Mouse (Mus musculus): ENCODE measurements around the gene Trappc3l. TPM values are rescaled to one million over a fixed set of nuclear protein-coding genes. Genes with fewer than 3 reads are reported as not detected.

The Trappc3l gene
- polyA plus RNA-seq (2015; fragmentation: Nextera tagmentation; extraction: Ambion mirVana), result not detected in 2 replicates

DNA sequence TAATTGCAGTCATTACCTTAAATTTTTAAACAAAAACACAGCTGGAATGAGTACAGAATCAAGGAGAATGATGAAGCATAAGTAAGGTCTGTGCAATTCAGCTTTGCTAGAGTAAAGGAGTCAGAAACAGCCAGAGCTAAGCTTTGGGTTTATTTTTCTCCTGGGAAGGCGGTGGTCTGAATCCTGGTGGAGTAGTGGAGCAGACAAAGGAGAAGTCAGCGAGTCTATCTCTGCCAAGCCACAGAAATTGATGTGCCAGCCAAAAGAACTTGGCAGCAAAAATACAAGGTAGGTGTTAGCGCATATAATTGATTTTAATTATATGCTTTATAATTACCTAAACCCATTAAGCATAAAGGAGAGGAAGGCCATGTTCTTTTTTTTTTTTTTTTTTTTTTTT, at the start of gene Trappc3l:
Gene Trappc3l, plus strand, starts transcription at position 197 of the 400 bp plus-strand sequence.

DNA sequence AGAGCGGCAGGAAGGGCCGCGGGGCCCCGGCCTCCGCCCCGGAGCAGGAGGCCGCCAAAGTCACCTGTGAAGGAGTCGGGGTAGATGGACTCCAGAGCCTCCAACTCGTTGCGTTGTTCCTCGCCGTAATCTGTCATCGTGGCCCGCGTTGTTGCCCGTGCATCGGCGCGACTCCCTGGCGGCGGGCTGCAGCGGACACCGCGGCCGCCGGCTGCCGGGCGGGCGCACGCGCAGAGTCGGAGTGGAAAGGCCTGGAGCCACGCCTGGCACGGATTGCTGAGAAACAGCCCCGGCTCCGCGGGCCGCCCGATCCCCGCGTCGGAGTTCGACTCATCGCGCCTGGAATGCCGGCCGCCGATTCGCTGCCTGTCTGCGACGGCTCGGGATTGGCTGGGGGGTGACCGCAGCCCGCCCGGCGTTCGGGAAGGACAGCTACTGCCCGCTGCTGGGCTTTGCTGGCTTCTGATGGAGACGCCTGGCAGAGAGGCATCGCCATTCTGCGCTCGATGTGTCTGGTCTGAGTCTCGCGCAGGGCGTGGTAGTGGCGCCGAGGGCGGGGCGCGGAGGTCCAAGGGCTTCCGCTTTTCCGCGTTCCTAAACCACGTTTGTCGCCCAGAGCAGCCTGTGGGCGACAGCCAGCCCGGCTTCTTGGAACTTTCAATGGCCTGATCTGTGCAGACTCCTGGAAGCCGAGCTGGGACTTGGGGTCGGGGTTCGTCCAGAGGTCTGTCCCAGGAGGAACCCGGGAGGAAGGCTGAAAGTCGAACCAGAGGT, 17.9 kb upstream of the Trappc3l start, which contains the start of gene Rwdd1:
Gene Rwdd1, minus strand, starts transcription at position 323 of the 774 bp plus-strand sequence.

DNA sequence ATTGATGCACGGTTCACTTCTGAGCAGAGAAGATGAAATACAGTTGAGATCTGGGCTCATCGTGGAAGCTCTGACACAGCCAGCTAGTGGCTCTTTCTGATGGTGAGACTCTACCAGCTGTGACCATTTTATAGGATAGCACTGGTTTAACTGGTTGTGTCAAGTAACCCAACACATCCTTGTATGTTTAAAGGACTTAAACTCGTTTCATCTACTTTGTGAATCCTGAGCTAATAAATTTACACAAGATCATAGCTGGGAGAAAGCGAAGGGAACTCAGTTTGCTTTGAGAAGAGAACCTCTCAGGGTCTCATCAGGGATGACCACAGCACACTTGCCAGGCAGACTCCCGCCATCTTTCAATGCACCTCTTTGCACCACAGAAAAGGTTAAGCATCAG, 6.8 kb downstream of the Trappc3l start, which contains the start of gene Calhm4:
Gene Calhm4, minus strand, starts transcription at position 101 of the 400 bp plus-strand sequence.

DNA sequence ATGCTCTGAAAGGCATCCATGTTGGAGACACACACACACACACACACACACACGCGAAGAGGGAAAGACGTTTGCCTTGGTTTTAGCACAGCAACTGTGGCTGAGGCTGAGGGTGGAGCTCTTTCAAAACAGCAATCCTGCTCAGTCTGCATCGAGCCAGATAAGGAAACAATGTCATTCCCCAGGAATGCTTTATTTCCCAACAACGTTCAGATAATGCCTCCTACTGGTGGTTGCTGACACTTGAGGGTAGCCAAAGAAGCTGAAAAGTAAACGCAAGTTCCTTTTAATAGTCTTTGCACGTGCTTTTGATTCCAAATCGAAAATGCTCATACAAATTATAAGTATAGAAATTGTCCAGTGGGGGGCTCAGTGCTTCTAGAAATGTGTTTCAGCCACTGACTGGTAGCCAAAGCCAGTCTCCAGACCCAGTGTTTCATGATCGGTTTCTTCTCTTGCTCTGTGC, 59.1 kb downstream of the Trappc3l start, which contains the start of gene Calhm5:
Gene Calhm5, minus strand, starts transcription at position 102 of the 466 bp plus-strand sequence.

DNA sequence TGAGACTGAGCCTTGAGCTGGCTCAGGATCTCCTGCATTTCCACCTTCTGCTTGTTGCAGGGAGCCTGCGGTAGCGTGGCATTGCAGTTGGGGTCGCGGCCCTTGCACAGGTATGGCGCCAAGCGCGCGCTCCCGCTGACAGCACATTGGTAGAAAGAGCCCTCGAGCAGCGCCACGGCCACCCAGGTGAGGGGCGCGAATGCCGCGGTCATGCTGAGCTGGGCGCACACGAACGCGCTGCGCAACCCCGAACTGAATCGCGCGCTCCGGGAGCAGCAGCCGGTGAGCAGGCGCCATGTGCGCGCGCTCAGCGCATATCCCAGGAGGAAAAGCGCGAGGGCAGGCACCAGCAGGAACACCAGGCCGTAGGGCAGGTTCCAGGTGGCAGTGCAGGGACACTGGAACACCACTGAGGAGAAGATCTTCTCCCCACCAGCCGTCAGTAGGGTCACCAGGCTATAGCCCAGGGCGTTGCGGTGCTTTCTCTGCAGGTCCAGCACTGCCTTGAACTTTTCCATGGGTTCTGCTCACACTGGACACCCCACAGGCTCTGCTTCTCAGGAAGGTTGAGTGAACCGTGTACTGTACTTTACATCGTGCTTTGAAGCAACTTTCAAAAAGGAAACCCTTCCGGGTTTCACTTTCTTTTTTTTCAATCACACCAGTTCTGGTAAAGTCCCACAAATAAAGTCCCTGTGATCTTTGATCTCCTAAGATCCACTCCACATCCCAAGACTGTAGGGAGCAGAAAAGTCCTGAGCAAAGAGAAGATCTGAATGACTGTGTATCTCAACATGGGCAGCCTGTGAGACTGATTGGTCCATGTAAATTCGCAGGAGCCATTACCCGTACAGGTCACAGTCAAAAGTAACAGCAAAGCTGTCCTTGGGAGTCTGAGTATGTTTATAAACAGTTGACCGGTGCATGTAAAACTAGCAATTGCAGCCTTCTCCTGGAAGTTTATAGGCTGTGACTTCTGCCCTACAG, 90.3 kb downstream of the Trappc3l start, which contains the start of gene Calhm6:
Gene Calhm6, minus strand, starts transcription at position 593 of the 987 bp plus-strand sequence.

Other genes starting within 250 kb of the Trappc3l start
- gene Sult3a1, start 179.9 kb upstream of the Trappc3l start, polyA plus RNA-seq (2015; fragmentation: Nextera tagmentation; extraction: Ambion mirVana), result not detected in 2 replicates
- gene Rsph4a, start 132.5 kb upstream of the Trappc3l start, polyA plus RNA-seq (2015; fragmentation: Nextera tagmentation; extraction: Ambion mirVana), result 0.20 and 0.37 TPM in 2 replicates
- gene Zup1, start 86.3 kb upstream of the Trappc3l start, polyA plus RNA-seq (2015; fragmentation: Nextera tagmentation; extraction: Ambion mirVana), result 18.7 and 24.0 TPM in 2 replicates
- 132 and 134 TPM in 2 replicates for gene Rwdd1, start 18.0 kb upstream of the Trappc3l start, polyA plus RNA-seq (2015; fragmentation: Nextera tagmentation; extraction: Ambion mirVana)
- gene Calhm4, start 6.7 kb downstream of the Trappc3l start, polyA plus RNA-seq (2015; fragmentation: Nextera tagmentation; extraction: Ambion mirVana), result not detected in 2 replicates
- 0.37 and 0.82 TPM in 2 replicates for gene Calhm5, start 58.9 kb downstream of the Trappc3l start, polyA plus RNA-seq (2015; fragmentation: Nextera tagmentation; extraction: Ambion mirVana)
- 1.9 and 4.1 TPM in 2 replicates for gene Calhm6, start 90.4 kb downstream of the Trappc3l start, polyA plus RNA-seq (2015; fragmentation: Nextera tagmentation; extraction: Ambion mirVana)
- 12.8 and 12.9 TPM in 2 replicates for gene Dse, start 170.1 kb downstream of the Trappc3l start, polyA plus RNA-seq (2015; fragmentation: Nextera tagmentation; extraction: Ambion mirVana)
- gene Tspyl1, start 244.6 kb downstream of the Trappc3l start, polyA plus RNA-seq (2015; fragmentation: Nextera tagmentation; extraction: Ambion mirVana), result 70.9 and 81.9 TPM in 2 replicates

Data from adrenal gland, postnatal 0 days (tissue).